Comparison of ENCODE assay signal across 9 mouse cellular contexts in the genomic region with DNA sequence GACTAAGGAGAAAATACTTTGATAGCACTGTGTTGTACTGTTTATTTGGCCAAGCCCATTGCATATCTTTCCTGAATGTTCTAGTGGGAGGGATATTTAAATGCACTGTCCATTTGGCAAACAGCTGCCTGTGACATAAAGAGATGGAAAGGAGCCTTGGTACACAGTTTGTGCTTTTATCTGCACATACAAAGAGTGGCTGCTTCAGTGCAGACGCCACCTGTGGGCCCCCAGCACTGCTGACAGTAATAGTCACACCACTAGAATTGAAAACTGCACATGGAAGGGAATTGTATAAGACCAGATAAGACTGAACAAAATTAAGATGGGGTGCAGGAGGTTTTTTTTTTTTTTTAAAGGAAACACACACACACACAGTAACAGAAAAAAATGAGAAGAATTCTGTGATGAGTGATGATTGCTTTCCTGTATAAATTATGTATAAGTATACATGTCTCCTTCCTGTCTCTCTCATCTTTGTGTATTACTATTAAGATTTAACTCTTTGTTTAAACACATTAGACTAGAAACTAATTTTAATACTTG.
DNase-seq lines count a peak whose midpoint lies in the region; ATAC-seq lines count a peak whose summit lies in the region.
"Had no signal": no experiment of that assay in that cellular context is flagged by ENCODE, and none has a peak within 500 bp of the region (broad histone marks: within the 10 kb centered on the region; RNA-seq: fewer than 3 reads in every experiment).

No protein-coding gene starts in this region.

- intact Hi-C loops in heart, postnatal 14 days (cut with DNase I) = no loop called here

- peak overlapping the region; percentile 22 for H3K4me2 ChIP-seq in forebrain, embryonic 15.5 days (replicated peaks)
- H3K4me2 ChIP-seq in liver, embryonic 13.5 days = no peak overlapping the region
- H3K4me2 ChIP-seq: limb, embryonic 15.5 days had no signal

- no peak overlapping the region for H3K9ac ChIP-seq in forebrain, embryonic 15.5 days (replicated peaks)
- no peak overlapping the region for H3K9ac ChIP-seq in liver, embryonic 13.5 days
- H3K9ac ChIP-seq: limb, embryonic 15.5 days had no signal

- ATAC-seq in forebrain, embryonic 15.5 days (replicated peaks) = peak; percentile 53; the same call in 1 of the 2 replicates
- ATAC-seq in liver, embryonic 13.5 days (ENCODE audit: low read depth) = peak; percentile 81
- no peak for ATAC-seq in erythroid progenitor cell, adult 5-6 weeks (replicated peaks; ENCODE audit: low FRiP score, poor library complexity, severe bottlenecking)

- H3K9me3 ChIP-seq in forebrain, embryonic 15.5 days = no peaks in the 10 kb centered on the region
- H3K9me3 ChIP-seq in forebrain, embryonic 10.5 days = no peaks in the 10 kb centered on the region
- no peaks in the 10 kb centered on the region for H3K9me3 ChIP-seq in liver, embryonic 13.5 days (replicated peaks)
- H3K9me3 ChIP-seq: limb, embryonic 15.5 days had no signal

- no peak for DNase-seq in forebrain, embryonic 10.5 days (ENCODE audit: extremely low spot score, low spot score)
- peak; percentile 24 for DNase-seq in thymus, postnatal 4 days
- DNase-seq in thymus, postnatal 10 days (ENCODE audit: low spot score in 2 of 2) = no peak
- peak; percentile 23 for DNase-seq in liver, embryonic 13.5 days
- no peak for DNase-seq in natural killer cell, adult 2 months (ENCODE audit: low spot score in 2 of 2)
- DNase-seq in heart, postnatal 14 days = no peak

- peak overlapping the region; percentile 23 for H3K4me3 ChIP-seq in forebrain, embryonic 15.5 days
- no peak overlapping the region for H3K4me3 ChIP-seq in forebrain, embryonic 10.5 days
- H3K4me3 ChIP-seq in liver, embryonic 13.5 days (replicated peaks) = no peak overlapping the region
- H3K4me3 ChIP-seq: limb, embryonic 15.5 days had no signal

- H3K27me3 ChIP-seq in forebrain, embryonic 15.5 days = no peaks in the 10 kb centered on the region
- no peaks in the 10 kb centered on the region for H3K27me3 ChIP-seq in forebrain, embryonic 10.5 days (ENCODE audit: poor library complexity, severe bottlenecking)
- no peaks in the 10 kb centered on the region for H3K27me3 ChIP-seq in liver, embryonic 13.5 days
- H3K27me3 ChIP-seq: limb, embryonic 15.5 days had no signal

- H3K36me3 ChIP-seq in forebrain, embryonic 15.5 days = no peaks in the 10 kb centered on the region
- H3K36me3 ChIP-seq in forebrain, embryonic 10.5 days (replicated peaks) = no peaks in the 10 kb centered on the region
- no peaks in the 10 kb centered on the region for H3K36me3 ChIP-seq in liver, embryonic 13.5 days
- H3K36me3 ChIP-seq: limb, embryonic 15.5 days had no signal

- 0 out of 2 replicates have a peak overlapping the region, but pooled peaks have one; percentile 18 for H3K27ac ChIP-seq in forebrain, embryonic 15.5 days (replicated peaks)
- no peak overlapping the region for H3K27ac ChIP-seq in forebrain, embryonic 10.5 days
- no peak overlapping the region for H3K27ac ChIP-seq in liver, embryonic 13.5 days
- H3K27ac ChIP-seq: limb, embryonic 15.5 days had no signal

- H3K4me1 ChIP-seq in forebrain, embryonic 15.5 days = peaks cover 11% of the 10 kb centered on the region
- no peaks in the 10 kb centered on the region for H3K4me1 ChIP-seq in forebrain, embryonic 10.5 days
- peaks cover 26% of the 10 kb centered on the region for H3K4me1 ChIP-seq in liver, embryonic 13.5 days (replicated peaks)
- H3K4me1 ChIP-seq: limb, embryonic 15.5 days had no signal

- WGBS in forebrain, embryonic 15.5 days = 26% methylated on average over 1 of the region's 1 CpGs
- WGBS in forebrain, embryonic 10.5 days = 80% methylated on average over 1 of the region's 1 CpGs
- WGBS in liver, embryonic 13.5 days (ENCODE audit: insufficient replicate concordance) = 18% methylated on average over 1 of the region's 1 CpGs

Comparison
In these comparisons a context has a peak if more than half of its experiments do, and no peak if none do; other contexts are left out.
1. DNase-seq: peak in thymus, postnatal 4 days (single experiment) and liver, embryonic 13.5 days (single experiment); none in forebrain, embryonic 10.5 days (single experiment), thymus, postnatal 10 days (0 of 2), natural killer cell, adult 2 months (0 of 2) and heart, postnatal 14 days (0 of 2).